Mouse (Mus musculus) G1E (cell line): ENCODE measurements around the gene Mgl2. TPM values are rescaled to one million over a fixed set of nuclear protein-coding genes. Genes with fewer than 3 reads are reported as not detected.

Source experiments
- ATAC-seq: 2 replicates; pipeline ENCODE4 v1.8.0; 2016; ENCODE audit warnings: mild to moderate bottlenecking; ENCODE audit not compliant: insufficient number of reproducible peaks, poor library complexity, low FRiP score, severe bottlenecking; ENCODE audit errors: extremely low read depth
- DNase-seq: peaks from one replicate; pipeline ENCODE4 v3.0.0; 2012; ENCODE audit warnings: low spot score
- H3K27me3 ChIP-seq: 2 replicates; pipeline ENCODE4 v1.6.1; 2012; ENCODE audit warnings: mild to moderate bottlenecking, low read length, inconsistent platforms; ENCODE audit not compliant: insufficient read depth
- H3K36me3 ChIP-seq: replicated peaks from 2 replicates; pipeline ENCODE3; 2012; ENCODE audit warnings: mild to moderate bottlenecking, inconsistent platforms
- H3K4me1 ChIP-seq: 2 replicates; pipeline ENCODE4 v1.6.1; 2012; ENCODE audit warnings: low read depth, low read length, inconsistent platforms, mixed read lengths; ENCODE audit not compliant: insufficient read depth
- H3K4me3 ChIP-seq: 2 replicates; pipeline ENCODE4 v1.5.1; 2012; ENCODE audit warnings: low read depth, mild to moderate bottlenecking, inconsistent platforms, low read length, moderate library complexity, mixed read lengths
- H3K9me3 ChIP-seq: replicated peaks from 2 replicates; pipeline ENCODE4 v1.6.1; 2012; ENCODE audit warnings: inconsistent platforms
- CTCF ChIP-seq: IDR thresholded peaks from 2 replicates; pipeline ENCODE4 v1.5.1; 2012; ENCODE audit warnings: low read depth, low read length, inconsistent platforms, mixed read lengths
- GATA1 ChIP-seq: IDR thresholded peaks from 2 replicates; pipeline ENCODE4 v1.6.1; 2012; ENCODE audit warnings: borderline replicate concordance, low read length, inconsistent platforms, mixed read lengths
- GATA2 ChIP-seq: IDR thresholded peaks from 2 replicates; pipeline ENCODE4 v1.6.1; 2012; ENCODE audit warnings: low read depth, low read length, inconsistent platforms, borderline replicate concordance
- POLR2AphosphoS5 ChIP-seq: IDR thresholded peaks from 2 replicates; pipeline ENCODE4 v1.6.1; 2012; ENCODE audit warnings: low read depth, low read length, inconsistent platforms; ENCODE audit not compliant: insufficient replicate concordance
- TAL1 ChIP-seq: conservative IDR thresholded peaks from 2 replicates; pipeline ENCODE4 v1.6.1; 2012; ENCODE audit warnings: low read depth, low read length, inconsistent platforms, mixed read lengths
- polyA plus RNA-seq: library from polyadenylated mRNA; stranded (reverse); fragments of >175 nt; gene quantifications from 2 replicates; pipeline ENCODE4 v1.2.3, GENCODE M21; 2012
- total RNA-seq, 2 experiments: library from RNA; stranded (forward) in 1 of 2; stranded (reverse) in 1 of 2; fragments of 200-1000 nt in 1 of 2; fragments of >200 nt in 1 of 2; fragmentation: Nextera tagmentation in 1 of 2; gene quantifications; 2 replicates each; pipeline ENCODE4 v1.2.3; 2014 to 2017

Gene Mgl2
- total and polyA plus RNA-seq, 3 experiments = not detected

- no peak overlapping the region for H3K4me3 ChIP-seq
- ATAC-seq = no peak
- no peaks in the 10 kb centered on the region for H3K4me1 ChIP-seq
- peaks cover 19% of the 10 kb centered on the region for H3K27me3 ChIP-seq
- no peak for DNase-seq
- peaks cover 2% of the 10 kb centered on the region for H3K9me3 ChIP-seq
- H3K36me3 ChIP-seq = no peaks in the 10 kb centered on the region
- TF ChIP-seq GATA1 = no peak
- TF ChIP-seq GATA2 = no peak
- TF ChIP-seq POLR2AphosphoS5 = no peak
Measured at GRCm38 (mm10) chr11:70178756-70179155, 48.6 kb downstream of the Mgl2 start.

- peaks cover 21% of the 10 kb centered on the region for H3K27me3 ChIP-seq
- ATAC-seq (no peak), DNase-seq (no peak)
- no peaks in the 10 kb centered on the region for H3K4me1 ChIP-seq
- no peak overlapping the region for H3K4me3 ChIP-seq
- no peaks in the 10 kb centered on the region for H3K36me3 ChIP-seq
- peaks cover 2% of the 10 kb centered on the region for H3K9me3 ChIP-seq
- TF ChIP-seq POLR2AphosphoS5 (no peak), GATA1 (no peak), GATA2 (no peak), TAL1 (no peak), CTCF (no peak)
Measured at GRCm38 (mm10) chr11:70179401-70179800, 49.3 kb downstream of the Mgl2 start.

- Histone ChIP-seq H3K9me3 (peaks cover 2% of the 10 kb centered on the region), H3K4me1 (no peaks in the 10 kb centered on the region), H3K36me3 (no peaks in the 10 kb centered on the region), H3K27me3 (peaks cover 21% of the 10 kb centered on the region), H3K4me3 (no peak overlapping the region)
- DNase-seq = no peak
- TF ChIP-seq GATA2 = no peak
- no peak for TF ChIP-seq POLR2AphosphoS5
- no peak for TF ChIP-seq TAL1
- no peak for TF ChIP-seq CTCF
- no peak for TF ChIP-seq GATA1
- ATAC-seq = no peak
Measured at GRCm38 (mm10) chr11:70180496-70180895, 50.4 kb downstream of the Mgl2 start.

GRCm38 (mm10) chr11:70185120-70185519, 55.0 kb downstream of the Mgl2 start:
- Histone ChIP-seq H3K4me1 (no peaks in the 10 kb centered on the region), H3K4me3 (no peak overlapping the region), H3K9me3 (no peaks in the 10 kb centered on the region), H3K27me3 (peaks cover 25% of the 10 kb centered on the region), H3K36me3 (no peaks in the 10 kb centered on the region)
- ATAC-seq = no peak
- TF ChIP-seq POLR2AphosphoS5 (no peak), TAL1 (no peak)
- no peak for DNase-seq

Other genes with a start within 250 kb of the Mgl2 start
Only the 20 nearest of the 28 such genes appear.
- gene Slc2a4, start 182.1 kb upstream of the Mgl2 start, total RNA-seq (2014; fragmentation: Nextera tagmentation) = 0.39 and 10.6 TPM in 2 replicates
- gene Slc2a4, start 182.1 kb upstream of the Mgl2 start, total RNA-seq (2017) = 0.06 and 0.16 TPM in 2 replicates
- 0.16 TPM in 1 of 2 replicates, not detected in the other for gene Slc2a4, start 182.1 kb upstream of the Mgl2 start, polyA plus RNA-seq
- not detected in 2 replicates for gene Cldn7, start 165.6 kb upstream of the Mgl2 start, total RNA-seq (2014; fragmentation: Nextera tagmentation)
- not detected in 2 replicates for gene Cldn7, start 165.6 kb upstream of the Mgl2 start, total RNA-seq (2017)
- not detected in 2 replicates for gene Cldn7, start 165.6 kb upstream of the Mgl2 start, polyA plus RNA-seq
- gene Ctdnep1, start 149.2 kb upstream of the Mgl2 start, total RNA-seq (2014; fragmentation: Nextera tagmentation) = 164 and 177 TPM in 2 replicates
- 36.2 and 37.4 TPM in 2 replicates for gene Ctdnep1, start 149.2 kb upstream of the Mgl2 start, total RNA-seq (2017)
- 227 and 274 TPM in 2 replicates for gene Ctdnep1, start 149.2 kb upstream of the Mgl2 start, polyA plus RNA-seq
- gene Elp5, start 147.8 kb upstream of the Mgl2 start, total RNA-seq (2014; fragmentation: Nextera tagmentation) = 54.5 and 72.7 TPM in 2 replicates
- gene Elp5, start 147.8 kb upstream of the Mgl2 start, total RNA-seq (2017) = 69.9 and 84.5 TPM in 2 replicates
- 10.3 and 10.4 TPM in 2 replicates for gene Elp5, start 147.8 kb upstream of the Mgl2 start, polyA plus RNA-seq
- 762 and 788 TPM in 2 replicates for gene Gabarap, start 139.2 kb upstream of the Mgl2 start, total RNA-seq (2014; fragmentation: Nextera tagmentation)
- 569 and 637 TPM in 2 replicates for gene Gabarap, start 139.2 kb upstream of the Mgl2 start, total RNA-seq (2017)
- 265 and 345 TPM in 2 replicates for gene Gabarap, start 139.2 kb upstream of the Mgl2 start, polyA plus RNA-seq
- gene Phf23, start 134.6 kb upstream of the Mgl2 start, total RNA-seq (2014; fragmentation: Nextera tagmentation) = 47.0 and 56.4 TPM in 2 replicates
- 84.0 and 84.4 TPM in 2 replicates for gene Phf23, start 134.6 kb upstream of the Mgl2 start, total RNA-seq (2017)
- 92.1 and 95.5 TPM in 2 replicates for gene Phf23, start 134.6 kb upstream of the Mgl2 start, polyA plus RNA-seq
- gene Dvl2, start 129.7 kb upstream of the Mgl2 start, total RNA-seq (2014; fragmentation: Nextera tagmentation) = 32.7 and 39.8 TPM in 2 replicates
- 44.8 and 49.6 TPM in 2 replicates for gene Dvl2, start 129.7 kb upstream of the Mgl2 start, total RNA-seq (2017)
- gene Dvl2, start 129.7 kb upstream of the Mgl2 start, polyA plus RNA-seq = 66.5 and 71.8 TPM in 2 replicates
- 16.3 and 21.7 TPM in 2 replicates for gene Acadvl, start 114.9 kb upstream of the Mgl2 start, total RNA-seq (2014; fragmentation: Nextera tagmentation)
- gene Acadvl, start 114.9 kb upstream of the Mgl2 start, total RNA-seq (2017) = 31.1 and 31.7 TPM in 2 replicates
- 16.3 and 21.0 TPM in 2 replicates for gene Acadvl, start 114.9 kb upstream of the Mgl2 start, polyA plus RNA-seq
- gene Dlg4, start 113.4 kb upstream of the Mgl2 start, total RNA-seq (2014; fragmentation: Nextera tagmentation) = 10.9 and 14.0 TPM in 2 replicates
- gene Dlg4, start 113.4 kb upstream of the Mgl2 start, total RNA-seq (2017) = 1.1 and 2.2 TPM in 2 replicates
- 8.8 and 12.1 TPM in 2 replicates for gene Dlg4, start 113.4 kb upstream of the Mgl2 start, polyA plus RNA-seq
- not detected in 2 replicates for gene Asgr1, start 76.2 kb upstream of the Mgl2 start, total RNA-seq (2014; fragmentation: Nextera tagmentation)
- not detected in 2 replicates for gene Asgr1, start 76.2 kb upstream of the Mgl2 start, total RNA-seq (2017)
- gene Asgr1, start 76.2 kb upstream of the Mgl2 start, polyA plus RNA-seq = not detected in 2 replicates
- gene Asgr2, start 37.7 kb upstream of the Mgl2 start, total RNA-seq (2014; fragmentation: Nextera tagmentation) = not detected in 2 replicates
- gene Asgr2, start 37.7 kb upstream of the Mgl2 start, total RNA-seq (2017) = not detected in 2 replicates
- gene Asgr2, start 37.7 kb upstream of the Mgl2 start, polyA plus RNA-seq = not detected in 2 replicates
- 26.3 and 36.3 TPM in 2 replicates for gene Clec10a, start 25.9 kb downstream of the Mgl2 start, total RNA-seq (2014; fragmentation: Nextera tagmentation)
- 89.8 and 103 TPM in 2 replicates for gene Clec10a, start 25.9 kb downstream of the Mgl2 start, total RNA-seq (2017)
- 4.3 and 5.1 TPM in 2 replicates for gene Clec10a, start 25.9 kb downstream of the Mgl2 start, polyA plus RNA-seq
- gene Slc16a11, start 82.4 kb downstream of the Mgl2 start, total RNA-seq (2014; fragmentation: Nextera tagmentation) = not detected in 2 replicates
- gene Slc16a11, start 82.4 kb downstream of the Mgl2 start, total RNA-seq (2017) = 0.06 TPM in 1 of 2 replicates, not detected in the other
- gene Slc16a11, start 82.4 kb downstream of the Mgl2 start, polyA plus RNA-seq = not detected in 2 replicates
- 4.7 and 6.0 TPM in 2 replicates for gene Slc16a13, start 90.7 kb downstream of the Mgl2 start, total RNA-seq (2014; fragmentation: Nextera tagmentation)
- 4.6 and 5.7 TPM in 2 replicates for gene Slc16a13, start 90.7 kb downstream of the Mgl2 start, total RNA-seq (2017)
- 6.6 and 8.3 TPM in 2 replicates for gene Slc16a13, start 90.7 kb downstream of the Mgl2 start, polyA plus RNA-seq
- not detected in 2 replicates for gene Bcl6b, start 99.5 kb downstream of the Mgl2 start, total RNA-seq (2014; fragmentation: Nextera tagmentation)
- 0.22 TPM in 1 of 2 replicates, not detected in the other for gene Bcl6b, start 99.5 kb downstream of the Mgl2 start, total RNA-seq (2017)
- not detected in 2 replicates for gene Bcl6b, start 99.5 kb downstream of the Mgl2 start, polyA plus RNA-seq
- 64.9 and 75.9 TPM in 2 replicates for gene 0610010K14Rik, start 107.6 kb downstream of the Mgl2 start, total RNA-seq (2014; fragmentation: Nextera tagmentation)
- gene 0610010K14Rik, start 107.6 kb downstream of the Mgl2 start, total RNA-seq (2017) = 18.5 and 20.2 TPM in 2 replicates
- gene 0610010K14Rik, start 107.6 kb downstream of the Mgl2 start, polyA plus RNA-seq = 83.3 and 100 TPM in 2 replicates
- gene Gm21988, start 109.5 kb downstream of the Mgl2 start, total RNA-seq (2014; fragmentation: Nextera tagmentation) = 2.9 and 3.5 TPM in 2 replicates
- 1.2 and 1.9 TPM in 2 replicates for gene Gm21988, start 109.5 kb downstream of the Mgl2 start, total RNA-seq (2017)
- 3.2 TPM in 2 replicates for gene Gm21988, start 109.5 kb downstream of the Mgl2 start, polyA plus RNA-seq
- 133 and 164 TPM in 2 replicates for gene Rnasek, start 109.5 kb downstream of the Mgl2 start, total RNA-seq (2014; fragmentation: Nextera tagmentation)
- 21.6 and 29.2 TPM in 2 replicates for gene Rnasek, start 109.5 kb downstream of the Mgl2 start, total RNA-seq (2017)
- 119 and 152 TPM in 2 replicates for gene Rnasek, start 109.5 kb downstream of the Mgl2 start, polyA plus RNA-seq
- gene Alox12, start 125.0 kb downstream of the Mgl2 start, total RNA-seq (2014; fragmentation: Nextera tagmentation) = not detected in 2 replicates
- 0.11 and 0.12 TPM in 2 replicates for gene Alox12, start 125.0 kb downstream of the Mgl2 start, total RNA-seq (2017)
- gene Alox12, start 125.0 kb downstream of the Mgl2 start, polyA plus RNA-seq = 0.02 TPM in 1 of 2 replicates, not detected in the other
- gene Alox12e, start 192.3 kb downstream of the Mgl2 start, total RNA-seq (2014; fragmentation: Nextera tagmentation) = not detected in 2 replicates
- gene Alox12e, start 192.3 kb downstream of the Mgl2 start, total RNA-seq (2017) = 0.16 TPM in 1 of 2 replicates, not detected in the other
- gene Alox12e, start 192.3 kb downstream of the Mgl2 start, polyA plus RNA-seq = not detected in 2 replicates